Mouse (Mus musculus) 416B (cell line): Measurements from ENCODE around the gene Camk1.

Source experiments
- DNase-seq: peaks from one replicate; pipeline ENCODE4 v3.0.0; 2011; ENCODE audit warnings: low read depth

The Camk1 gene

DNA sequence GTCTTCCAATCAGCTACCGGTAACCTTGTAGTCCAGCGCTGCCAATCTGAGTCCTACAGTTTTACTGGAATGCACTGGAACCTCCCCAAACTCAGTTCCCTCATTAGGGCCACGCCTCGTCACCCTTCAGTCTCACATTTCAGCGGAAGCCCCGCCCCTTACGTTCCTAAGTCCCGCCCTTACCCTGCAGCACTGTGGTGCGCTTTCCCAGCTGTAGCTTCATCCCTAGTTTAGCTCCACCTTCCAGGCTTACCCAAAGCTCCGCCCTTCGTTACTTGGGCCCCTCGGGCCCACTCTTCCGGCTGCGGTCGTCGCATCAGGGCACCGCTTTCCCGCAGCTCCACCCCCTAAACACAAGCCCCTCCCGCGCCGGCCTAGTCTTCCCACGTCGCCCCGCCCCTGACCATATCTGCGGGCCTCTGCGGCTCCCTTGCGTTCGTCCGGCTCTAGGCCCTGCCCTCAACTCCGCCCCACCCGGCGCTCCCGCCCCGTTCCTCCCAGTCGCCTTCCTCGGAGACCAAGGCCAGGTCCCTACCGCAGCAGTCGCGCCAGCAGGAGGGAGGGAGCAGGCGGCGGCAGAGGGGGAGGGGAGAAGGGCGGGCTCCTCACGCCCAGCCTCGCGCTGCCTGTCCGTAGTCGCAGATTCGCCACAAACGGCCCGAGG, 37.3 kb downstream of the Camk1 start:
- peak; percentile 100 for DNase-seq

DNA sequence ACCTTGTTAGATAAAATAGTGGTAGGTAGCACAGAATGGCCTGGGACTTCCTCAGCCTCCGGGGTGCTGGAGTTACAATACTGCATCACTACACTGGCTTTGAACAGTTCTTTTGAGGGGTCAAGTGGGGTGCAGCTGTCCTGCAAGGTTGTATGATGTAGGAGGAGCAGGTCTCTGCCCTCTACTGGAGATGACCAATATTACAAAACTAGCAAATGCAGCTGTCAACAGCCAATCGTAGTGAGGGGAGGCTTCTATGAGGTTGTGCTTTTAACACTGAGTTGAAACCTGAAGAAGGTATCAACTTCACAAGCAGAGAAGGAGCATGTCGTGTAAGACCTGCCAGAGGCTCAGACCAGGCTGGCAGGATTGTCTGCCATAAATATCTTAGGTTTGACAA, 41.5 kb downstream of the Camk1 start:
- peak; percentile 80 for DNase-seq

DNA sequence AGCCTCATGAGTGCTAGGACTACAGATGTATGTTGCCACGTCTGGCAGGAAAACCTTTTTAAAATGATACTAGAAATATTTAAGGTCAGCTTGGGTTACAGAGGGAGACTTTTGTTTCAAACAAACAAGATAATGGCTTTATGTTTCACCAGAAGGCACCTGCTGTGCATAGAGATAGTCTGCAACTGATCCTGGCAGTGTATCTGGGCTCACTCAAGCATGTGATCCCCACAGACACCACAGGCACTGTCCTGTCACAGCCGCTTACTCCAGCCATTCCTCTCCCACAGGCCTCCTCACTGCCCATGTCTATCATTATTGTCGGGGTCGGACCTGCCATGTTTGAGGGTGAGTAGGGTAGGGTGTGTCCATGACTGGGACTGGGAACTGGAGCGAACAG, 42.4 kb downstream of the Camk1 start:
- no peak for DNase-seq

DNA sequence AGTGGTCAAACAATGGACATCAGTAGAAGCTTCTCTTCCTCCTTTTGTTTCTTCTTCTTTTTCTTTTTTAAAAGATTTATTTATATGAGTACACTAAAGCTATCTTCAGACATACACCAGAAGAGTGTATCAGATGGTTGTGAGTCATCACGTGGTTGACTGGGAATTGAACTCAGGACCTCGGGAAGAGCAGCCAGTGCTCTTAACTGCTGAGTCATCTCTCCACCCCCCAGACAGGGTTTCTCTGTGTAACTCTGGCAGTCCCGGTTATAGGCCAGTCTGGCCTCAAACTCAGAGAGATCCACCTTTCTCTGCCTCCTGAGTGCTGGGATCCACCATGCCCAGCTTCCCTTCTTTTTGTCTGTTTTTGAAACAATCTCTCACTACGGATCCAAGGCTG, 47.1 kb downstream of the Camk1 start:
- DNase-seq, result peak; percentile 62

DNA sequence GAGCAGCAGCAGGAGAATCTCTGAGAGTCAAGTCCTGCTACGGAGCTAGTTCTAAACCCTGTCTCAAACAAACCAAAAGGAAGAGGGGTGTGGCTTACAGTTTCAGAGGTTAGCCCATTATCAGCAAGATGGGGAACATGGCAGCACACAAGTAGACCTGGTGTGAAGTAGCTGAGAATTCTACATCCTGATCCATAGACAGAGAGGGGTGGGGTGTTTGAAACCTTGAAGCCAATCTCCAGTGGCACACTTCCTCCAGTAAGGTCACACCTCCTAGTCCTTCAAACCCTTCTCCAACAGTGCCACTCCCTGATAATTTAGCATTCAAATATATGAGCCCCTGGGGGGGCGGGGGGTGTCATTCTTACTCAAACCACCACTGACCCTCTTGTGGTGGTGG, 47.7 kb downstream of the Camk1 start:
- DNase-seq, result no peak

DNA sequence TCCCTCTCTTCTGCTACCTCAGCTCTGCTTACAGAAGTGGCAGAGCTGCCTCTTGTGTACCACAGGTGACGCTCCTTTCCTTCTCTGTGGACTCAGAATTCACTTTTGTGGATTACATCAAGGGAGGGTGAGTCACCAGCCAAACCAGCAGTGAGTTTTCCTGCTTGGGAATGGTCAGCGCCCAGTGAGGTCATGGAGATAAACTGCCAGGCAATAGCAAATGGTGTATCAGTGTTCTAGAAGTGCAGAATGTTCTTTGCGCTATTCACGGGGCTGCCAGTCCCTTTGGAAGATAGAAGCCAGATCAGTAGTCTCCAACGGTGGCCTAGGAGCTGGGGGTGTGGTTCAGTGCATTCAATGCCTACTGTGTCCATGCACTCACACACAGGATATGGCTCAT, 50.8 kb downstream of the Camk1 start:
- DNase-seq, result peak; percentile 34

DNA sequence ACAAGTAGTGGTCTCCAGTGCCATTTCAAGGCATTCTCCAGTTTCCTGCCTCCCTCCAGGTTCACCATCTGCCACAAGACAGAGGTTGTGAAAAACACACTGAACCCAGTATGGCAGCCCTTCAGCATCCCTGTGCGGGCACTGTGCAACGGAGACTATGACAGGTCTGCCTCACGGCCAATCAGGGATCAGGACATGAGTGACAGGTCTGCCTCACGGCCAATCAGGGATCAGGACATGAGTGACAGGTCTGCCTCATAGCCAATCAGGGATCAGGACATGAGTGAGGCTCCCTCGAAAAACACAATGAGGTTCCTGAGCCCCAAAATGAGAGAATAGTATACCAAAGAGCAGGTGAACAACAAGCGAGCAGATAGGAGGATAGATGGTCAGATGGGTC, 53.4 kb downstream of the Camk1 start:
- no peak for DNase-seq

DNA sequence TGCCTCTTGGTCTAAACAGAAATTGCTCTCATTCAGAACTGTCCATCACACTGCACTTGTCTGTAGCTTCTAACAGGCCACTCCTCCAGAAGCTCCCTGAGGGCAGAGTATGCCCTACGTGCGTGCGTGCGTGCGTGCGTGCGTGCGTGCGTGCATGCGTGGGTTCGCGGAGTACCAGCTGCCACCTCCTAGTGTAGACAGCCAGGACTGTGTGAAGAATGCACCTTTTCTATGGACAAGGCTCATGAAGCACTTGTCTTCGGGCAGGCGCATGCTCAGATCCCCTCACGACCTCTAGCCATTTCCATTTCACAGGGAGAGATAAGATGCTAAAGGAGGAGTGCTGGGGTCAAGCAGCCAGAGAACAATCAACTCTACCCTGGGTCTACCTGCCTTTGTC, 54.4 kb downstream of the Camk1 start:
- no peak for DNase-seq

DNA sequence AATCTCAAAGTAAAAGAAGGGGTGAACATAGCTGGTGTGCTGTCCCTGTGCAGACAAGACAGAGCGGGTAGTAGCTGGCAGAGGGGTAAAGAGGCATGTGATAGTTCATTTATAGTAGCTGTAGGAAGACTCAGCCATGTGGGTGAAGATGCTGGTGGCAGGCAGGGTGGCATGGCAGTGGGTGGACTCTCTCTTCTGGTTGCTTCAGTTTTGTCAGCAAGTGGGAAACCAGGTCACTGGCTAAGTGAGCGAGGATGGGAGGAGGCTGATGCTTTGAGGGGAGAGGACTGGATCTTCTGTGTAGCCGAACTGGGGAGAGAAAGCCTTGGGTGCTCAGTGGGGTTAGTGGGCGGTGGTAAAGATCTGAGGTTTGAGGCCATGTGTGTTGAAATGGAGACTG, 56.5 kb downstream of the Camk1 start:
- DNase-seq, result no peak

DNA sequence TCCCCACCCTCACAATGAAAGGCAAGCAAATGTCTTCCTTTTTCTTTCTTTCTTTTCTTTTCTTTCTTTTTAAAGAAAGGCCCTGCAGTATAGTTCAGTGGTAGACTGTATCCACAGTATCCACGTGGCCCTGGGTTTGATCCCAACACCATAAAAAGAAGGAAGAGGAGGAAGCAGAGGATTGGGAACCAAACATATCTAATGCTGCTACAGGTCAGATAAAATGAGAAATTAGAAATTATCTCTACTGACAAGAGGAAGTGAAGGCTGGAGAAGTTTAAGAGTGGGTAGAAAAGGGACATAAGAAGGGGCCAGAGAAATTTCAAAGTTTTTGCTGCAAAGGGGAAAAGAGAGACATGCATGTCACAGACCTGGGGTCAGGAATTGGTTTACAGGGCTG, 57.5 kb downstream of the Camk1 start:
- DNase-seq, result no peak

DNA sequence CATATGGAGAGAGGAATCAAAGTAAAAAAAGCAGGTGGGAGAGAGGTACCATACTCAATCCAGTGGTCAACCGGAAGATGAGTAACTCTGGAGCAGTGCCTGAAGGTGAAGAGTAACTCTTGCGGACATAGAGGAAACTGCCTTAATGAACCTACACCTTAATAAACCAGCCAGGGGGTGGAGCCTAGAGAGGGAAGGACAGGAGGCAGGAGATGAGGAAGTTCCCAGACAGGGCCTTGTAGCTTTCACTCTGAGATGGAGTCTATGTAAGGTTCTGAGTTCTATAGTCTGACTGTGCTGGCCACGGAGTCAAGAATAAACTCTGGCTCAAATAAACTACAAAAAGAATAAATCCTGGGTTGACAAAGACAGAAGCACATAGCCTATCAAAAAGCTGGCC, 58.9 kb downstream of the Camk1 start:
- peak; percentile 9 for DNase-seq
